Mouse (Mus musculus) spleen, adult 2 months (tissue): Measurements from ENCODE around the gene Kmt2b. TPM values are rescaled to one million over a fixed set of nuclear protein-coding genes. Genes with fewer than 3 reads are reported as not detected.

Source experiments
- DNase-seq, 2 experiments: peaks; one replicate each; pipeline versions ENCODE4 v3.0.0 to v3.0.0-alpha.2; 2012 to 2021; ENCODE audit warnings: low spot score in 2 of 2, low read depth in 1 of 2
- H3K27ac ChIP-seq: fragments of 200-500 bp; 2 replicates; pipeline ENCODE4 v1.5.1; 2012; ENCODE audit warnings: low read length, inconsistent platforms; ENCODE audit not compliant: insufficient read depth
- H3K27me3 ChIP-seq: fragments of 200-500 bp; 2 replicates; pipeline ENCODE4 v1.6.1; 2012; ENCODE audit warnings: mild to moderate bottlenecking, moderate library complexity, low read length, inconsistent platforms; ENCODE audit not compliant: control insufficient read depth, insufficient read depth
- H3K36me3 ChIP-seq: fragments of 200-500 bp; 2 replicates; pipeline ENCODE4 v1.6.1; 2012; ENCODE audit warnings: mild to moderate bottlenecking, low read length, inconsistent platforms; ENCODE audit not compliant: control insufficient read depth, insufficient read depth
- H3K4me1 ChIP-seq: fragments of 200-500 bp; 2 replicates; pipeline ENCODE4 v1.6.1; 2011; ENCODE audit warnings: inconsistent platforms; ENCODE audit not compliant: control insufficient read depth, insufficient read depth, insufficient read length
- H3K4me3 ChIP-seq: fragments of 200-500 bp; 2 replicates; pipeline ENCODE4 v1.5.1; 2011; ENCODE audit warnings: mild to moderate bottlenecking, inconsistent platforms; ENCODE audit not compliant: insufficient read depth, insufficient read length; ENCODE audit errors: extremely low read depth
- CTCF ChIP-seq: fragments of 200-500 bp; IDR thresholded peaks from 2 replicates; pipeline ENCODE4 v1.5.1; 2011; ENCODE audit warnings: mild to moderate bottlenecking, inconsistent platforms; ENCODE audit not compliant: insufficient read depth, insufficient read length, insufficient replicate concordance; ENCODE audit errors: extremely low read depth
- POLR2A ChIP-seq: fragments of 200-500 bp; IDR thresholded peaks from 2 replicates; pipeline ENCODE4 v1.6.1; 2011; ENCODE audit warnings: low read depth, low read length, inconsistent platforms
- WGBS: fragments of 180-500 bp; shearing (Covaris S2); methylation state at CpG from one replicate; pipeline ENCODE4 v1.1.7; 2018; 5-methylcytosine and 5-hydroxymethylcytosine counted together
- polyA plus RNA-seq: library from polyadenylated mRNA; depleted of rRNA; stranded (reverse); fragments of >200 nt; gene quantifications from 2 replicates; pipeline ENCODE4 v1.2.3, GENCODE M21; 2012

Kmt2b gene
- polyA plus RNA-seq, 1 experiment: 59.7 TPM

- Histone ChIP-seq H3K27me3 (no peaks in the 10 kb centered on the region), H3K27ac (no peak within 1 kb of the TSS), H3K4me3 (peak within 1 kb of the TSS; percentile 69), H3K36me3 (0 out of 2 replicates have a peak, but pooled peaks cover 1% of the 10 kb centered on the region), H3K4me1 (no peaks in the 10 kb centered on the region; the same call in 1 of the 2 replicates)
- WGBS: under 1% methylated on average over 80 of the region's 84 CpGs
- DNase-seq: peak; percentile 92 to 93
- no peak for TF ChIP-seq CTCF
- no peak for TF ChIP-seq POLR2A
Measured at GRCm38 (mm10) chr7:30534633-30535577, 53.6 kb downstream of the Kmt2b start, which contains the start of gene Arhgap33. Arhgap33 (minus strand) TSS chr7:30535060.

- peak in 1 of 2 experiments; percentile 16 for DNase-seq
- no peaks in the 10 kb centered on the region; the same call in 1 of the 2 replicates for H3K4me1 ChIP-seq
- H3K36me3 ChIP-seq: 0 out of 2 replicates have a peak, but pooled peaks cover 3% of the 10 kb centered on the region
- WGBS: 38% methylated on average over 24 of the region's 26 CpGs
- peak overlapping the region; percentile 69 for H3K4me3 ChIP-seq
- no peaks in the 10 kb centered on the region for H3K27me3 ChIP-seq
- no peak for TF ChIP-seq CTCF
- TF ChIP-seq POLR2A: no peak
- no peak overlapping the region for H3K27ac ChIP-seq
Measured at GRCm38 (mm10) chr7:30533941-30534632, 54.4 kb downstream of the Kmt2b start.

- Histone ChIP-seq H3K36me3 (peaks cover 3% of the 10 kb centered on the region; the same call in 1 of the 2 replicates), H3K27me3 (no peaks in the 10 kb centered on the region), H3K4me3 (no peak overlapping the region), H3K4me1 (no peaks in the 10 kb centered on the region; the same call in 1 of the 2 replicates), H3K27ac (no peak overlapping the region)
- DNase-seq: no peak
- 84% methylated on average over 8 of the region's 8 CpGs for WGBS
- TF ChIP-seq CTCF: no peak
- no peak for TF ChIP-seq POLR2A
Measured at GRCm38 (mm10) chr7:30532931-30533330, 55.6 kb downstream of the Kmt2b start.

GRCm38 (mm10) chr7:30531291-30531815 is 57.2 kb downstream of the Kmt2b start:
- TF ChIP-seq CTCF: no peak
- no peak for TF ChIP-seq POLR2A
- Histone ChIP-seq H3K36me3 (peaks cover 3% of the 10 kb centered on the region; the same call in 1 of the 2 replicates), H3K4me3 (no peak overlapping the region), H3K4me1 (no peaks in the 10 kb centered on the region; the same call in 1 of the 2 replicates), H3K27ac (no peak overlapping the region), H3K27me3 (no peaks in the 10 kb centered on the region)
- WGBS: 88% methylated on average over 9 of the region's 9 CpGs
- DNase-seq: no peak

GRCm38 (mm10) chr7:30526981-30527380 is 61.5 kb downstream of the Kmt2b start:
- no peak overlapping the region for H3K27ac ChIP-seq
- H3K36me3 ChIP-seq: peaks cover 3% of the 10 kb centered on the region
- H3K4me3 ChIP-seq: no peak overlapping the region
- no peaks in the 10 kb centered on the region for H3K4me1 ChIP-seq
- TF ChIP-seq POLR2A (no peak), CTCF (no peak)
- H3K27me3 ChIP-seq: no peaks in the 10 kb centered on the region
- 94% methylated on average over 14 of the region's 14 CpGs for WGBS
- no peak for DNase-seq

GRCm38 (mm10) chr7:30526399-30526798 is 62.1 kb downstream of the Kmt2b start:
- Histone ChIP-seq H3K4me3 (no peak overlapping the region), H3K4me1 (no peaks in the 10 kb centered on the region), H3K27me3 (no peaks in the 10 kb centered on the region), H3K27ac (no peak overlapping the region), H3K36me3 (peaks cover 3% of the 10 kb centered on the region)
- no peak for DNase-seq
- TF ChIP-seq CTCF (no peak), POLR2A (no peak)
- 93% methylated on average over 17 of the region's 17 CpGs for WGBS
